Mouse (Mus musculus) forebrain, embryonic 15.5 days (tissue): ENCODE measurements around the gene Fam19a2. TPM values are rescaled to one million over a fixed set of nuclear protein-coding genes. Genes with fewer than 3 reads are reported as not detected.

ENCODE experiments used
- ATAC-seq: fragments of 200-750 bp; cut with Nextera tagmentation; replicated peaks from 2 replicates; pipeline ENCODE4 v1.8.0; 2017; ENCODE audit warnings: mild to moderate bottlenecking, moderate TSS enrichment, moderate library complexity
- H3K27ac ChIP-seq: fragments of 300-500 bp; sonication (generic); replicated peaks from 2 replicates; pipeline ENCODE4 v1.5.1; 2015; ENCODE audit warnings: mild to moderate bottlenecking, inconsistent platforms
- H3K27me3 ChIP-seq: fragments of 300-500 bp; sonication (generic); 2 replicates; pipeline ENCODE4 v1.6.1; 2015; ENCODE audit warnings: inconsistent platforms
- H3K36me3 ChIP-seq: fragments of 300-500 bp; sonication (generic); 2 replicates; pipeline ENCODE4 v1.6.1; 2015; ENCODE audit warnings: mild to moderate bottlenecking, inconsistent platforms
- H3K4me1 ChIP-seq: fragments of 300-500 bp; sonication (generic); 2 replicates; pipeline ENCODE4 v1.6.1; 2015; ENCODE audit warnings: inconsistent platforms
- H3K4me2 ChIP-seq: fragments of 300-500 bp; sonication (generic); replicated peaks from 2 replicates; pipeline ENCODE4 v1.6.1; 2015; ENCODE audit warnings: mild to moderate bottlenecking, inconsistent platforms
- H3K4me3 ChIP-seq: fragments of 300-500 bp; sonication (generic); 2 replicates; pipeline ENCODE4 v1.5.1; 2015; ENCODE audit warnings: mild to moderate bottlenecking, inconsistent platforms
- H3K9ac ChIP-seq: fragments of 300-500 bp; sonication (generic); replicated peaks from 2 replicates; pipeline ENCODE4 v1.6.1; 2015; ENCODE audit warnings: mild to moderate bottlenecking, inconsistent platforms
- H3K9me3 ChIP-seq: fragments of 300-500 bp; sonication (generic); 2 replicates; pipeline ENCODE4 v1.6.1; 2016; ENCODE audit warnings: inconsistent platforms
- WGBS: fragments of 180-500 bp; shearing (Covaris S2); methylation state at CpG from one replicate; pipeline ENCODE4 v1.1.7; 2015; ENCODE audit warnings: mixed read lengths; 5-methylcytosine and 5-hydroxymethylcytosine counted together
- polyA plus RNA-seq: library from polyadenylated mRNA; unstranded; fragments of >200 nt; fragmentation: Nextera tagmentation; extraction: Ambion mirVana; gene quantifications from 2 replicates; pipeline ENCODE4 v1.2.1, GENCODE M21; 2015

Gene Fam19a2
- polyA plus RNA-seq, 1 experiment from 2014 or later = 39.2 TPM

- H3K36me3 ChIP-seq = no peaks in the 10 kb centered on the region
- ATAC-seq = 0 out of 2 replicates have a peak, but pooled peaks have one; percentile 29
- no peaks in the 10 kb centered on the region for H3K9me3 ChIP-seq
- H3K9ac ChIP-seq = no peak overlapping the region
- no peak overlapping the region for H3K27ac ChIP-seq
- H3K4me1 ChIP-seq = no peaks in the 10 kb centered on the region
- H3K27me3 ChIP-seq = no peaks in the 10 kb centered on the region
- H3K4me2 ChIP-seq = no peak overlapping the region
- WGBS = 90% methylated on average over 3 of the region's 3 CpGs
- no peak overlapping the region for H3K4me3 ChIP-seq
These were observed 137.4 kb downstream of the Fam19a2 start for GRCm38 (mm10) chr10:123401188-123401587.

GRCm38 (mm10) chr10:123402460-123402859 lies 138.7 kb downstream of the Fam19a2 start:
- no peak overlapping the region for H3K27ac ChIP-seq
- no peak overlapping the region for H3K9ac ChIP-seq
- no peaks in the 10 kb centered on the region for H3K27me3 ChIP-seq
- H3K4me2 ChIP-seq = no peak overlapping the region
- ATAC-seq = no peak
- no peaks in the 10 kb centered on the region for H3K36me3 ChIP-seq
- H3K4me1 ChIP-seq = no peaks in the 10 kb centered on the region
- 25% methylated on average over 3 of the region's 3 CpGs for WGBS
- no peaks in the 10 kb centered on the region for H3K9me3 ChIP-seq
- no peak overlapping the region for H3K4me3 ChIP-seq

- Histone ChIP-seq H3K27ac (no peak overlapping the region), H3K9ac (no peak overlapping the region), H3K4me1 (no peaks in the 10 kb centered on the region), H3K4me3 (no peak overlapping the region), H3K4me2 (no peak overlapping the region), H3K9me3 (no peaks in the 10 kb centered on the region), H3K36me3 (no peaks in the 10 kb centered on the region), H3K27me3 (no peaks in the 10 kb centered on the region)
- WGBS = 95% methylated on average over 1 of the region's 1 CpGs
- no peak for ATAC-seq
These were observed 151.2 kb downstream of the Fam19a2 start for GRCm38 (mm10) chr10:123414953-123415352.

GRCm38 (mm10) chr10:123416024-123416423 lies 152.2 kb downstream of the Fam19a2 start:
- Histone ChIP-seq H3K27me3 (no peaks in the 10 kb centered on the region), H3K4me1 (no peaks in the 10 kb centered on the region), H3K4me2 (no peak overlapping the region), H3K27ac (no peak overlapping the region), H3K4me3 (no peak overlapping the region), H3K9ac (no peak overlapping the region), H3K36me3 (no peaks in the 10 kb centered on the region), H3K9me3 (no peaks in the 10 kb centered on the region)
- 64% methylated on average over 4 of the region's 4 CpGs for WGBS
- no peak for ATAC-seq

GRCm38 (mm10) chr10:123418616-123419173 lies 154.9 kb downstream of the Fam19a2 start:
- H3K9me3 ChIP-seq = no peaks in the 10 kb centered on the region
- no peak overlapping the region for H3K4me3 ChIP-seq
- H3K9ac ChIP-seq = no peak overlapping the region
- H3K27me3 ChIP-seq = no peaks in the 10 kb centered on the region
- no peaks in the 10 kb centered on the region for H3K36me3 ChIP-seq
- no peaks in the 10 kb centered on the region for H3K4me1 ChIP-seq
- no peak overlapping the region for H3K4me2 ChIP-seq
- WGBS = 86% methylated on average over 7 of the region's 7 CpGs
- H3K27ac ChIP-seq = no peak overlapping the region
- no peak for ATAC-seq

GRCm38 (mm10) chr10:123420249-123420648 lies 156.5 kb downstream of the Fam19a2 start:
- H3K9ac ChIP-seq = no peak overlapping the region
- 47% methylated on average over 1 of the region's 1 CpGs for WGBS
- no peak; the same call in 1 of the 2 replicates for ATAC-seq
- H3K4me3 ChIP-seq = no peak overlapping the region
- no peaks in the 10 kb centered on the region for H3K4me1 ChIP-seq
- H3K27ac ChIP-seq = no peak overlapping the region
- H3K36me3 ChIP-seq = no peaks in the 10 kb centered on the region
- H3K27me3 ChIP-seq = no peaks in the 10 kb centered on the region
- H3K9me3 ChIP-seq = no peaks in the 10 kb centered on the region
- H3K4me2 ChIP-seq = no peak overlapping the region

- WGBS = 92% methylated on average over 3 of the region's 3 CpGs
- Histone ChIP-seq H3K4me1 (0 out of 2 replicates have a peak, but pooled peaks cover 4% of the 10 kb centered on the region), H3K4me2 (no peak overlapping the region), H3K4me3 (no peak overlapping the region), H3K27ac (no peak overlapping the region), H3K36me3 (no peaks in the 10 kb centered on the region), H3K9ac (no peak overlapping the region), H3K9me3 (no peaks in the 10 kb centered on the region), H3K27me3 (no peaks in the 10 kb centered on the region)
- no peak for ATAC-seq
These were observed 160.7 kb downstream of the Fam19a2 start for GRCm38 (mm10) chr10:123424482-123424881.

- H3K4me2 ChIP-seq = no peak overlapping the region
- H3K4me1 ChIP-seq = 0 out of 2 replicates have a peak, but pooled peaks cover 4% of the 10 kb centered on the region
- no peak overlapping the region for H3K9ac ChIP-seq
- H3K4me3 ChIP-seq = no peak overlapping the region
- ATAC-seq = peak; percentile 70; the same call in 1 of the 2 replicates
- no peaks in the 10 kb centered on the region for H3K27me3 ChIP-seq
- peak overlapping the region; percentile 64 for H3K27ac ChIP-seq
- WGBS = 71% methylated on average over 8 of the region's 8 CpGs
- no peaks in the 10 kb centered on the region for H3K36me3 ChIP-seq
- H3K9me3 ChIP-seq = no peaks in the 10 kb centered on the region
These were observed 162.9 kb downstream of the Fam19a2 start for GRCm38 (mm10) chr10:123426527-123427363.

- Histone ChIP-seq H3K36me3 (no peaks in the 10 kb centered on the region), H3K9me3 (no peaks in the 10 kb centered on the region), H3K27me3 (no peaks in the 10 kb centered on the region), H3K4me1 (0 out of 2 replicates have a peak, but pooled peaks cover 4% of the 10 kb centered on the region), H3K27ac (no peak overlapping the region), H3K4me3 (no peak overlapping the region), H3K4me2 (no peak overlapping the region), H3K9ac (no peak overlapping the region)
- 59% methylated on average over 5 of the region's 5 CpGs for WGBS
- no peak for ATAC-seq
These were observed 167.8 kb downstream of the Fam19a2 start for GRCm38 (mm10) chr10:123431569-123431968.

- H3K9ac ChIP-seq = no peak overlapping the region
- 0 out of 2 replicates have a peak overlapping the region, but pooled peaks have one; percentile 5 for H3K27ac ChIP-seq
- no peak overlapping the region for H3K4me2 ChIP-seq
- H3K4me3 ChIP-seq = no peak overlapping the region
- no peaks in the 10 kb centered on the region for H3K4me1 ChIP-seq
- ATAC-seq = peak; percentile 43; the same call in 1 of the 2 replicates
- H3K9me3 ChIP-seq = no peaks in the 10 kb centered on the region
- 56% methylated on average over 4 of the region's 4 CpGs for WGBS
- H3K36me3 ChIP-seq = no peaks in the 10 kb centered on the region
- H3K27me3 ChIP-seq = no peaks in the 10 kb centered on the region
These were observed 173.8 kb downstream of the Fam19a2 start for GRCm38 (mm10) chr10:123437576-123437975.

- Histone ChIP-seq H3K36me3 (no peaks in the 10 kb centered on the region), H3K4me3 (no peak overlapping the region), H3K9me3 (no peaks in the 10 kb centered on the region), H3K4me1 (peaks cover 10% of the 10 kb centered on the region), H3K27me3 (no peaks in the 10 kb centered on the region), H3K27ac (no peak overlapping the region), H3K9ac (no peak overlapping the region), H3K4me2 (no peak overlapping the region)
- WGBS = 99% methylated on average over 1 of the region's 1 CpGs
- ATAC-seq = no peak
These were observed 193.0 kb downstream of the Fam19a2 start for GRCm38 (mm10) chr10:123456800-123457199.

GRCm38 (mm10) chr10:123460466-123460865 lies 196.7 kb downstream of the Fam19a2 start:
- Histone ChIP-seq H3K27ac (0 out of 2 replicates have a peak overlapping the region, but pooled peaks have one; percentile 15), H3K27me3 (no peaks in the 10 kb centered on the region), H3K4me2 (no peak overlapping the region), H3K9me3 (no peaks in the 10 kb centered on the region), H3K4me3 (no peak overlapping the region), H3K36me3 (no peaks in the 10 kb centered on the region), H3K4me1 (peaks cover 10% of the 10 kb centered on the region), H3K9ac (no peak overlapping the region)
- 14% methylated on average over 5 of the region's 5 CpGs for WGBS
- 0 out of 2 replicates have a peak, but pooled peaks have one; percentile 43 for ATAC-seq
